11 mouse cellular contexts compared by ENCODE assay signal in the genomic region with DNA sequence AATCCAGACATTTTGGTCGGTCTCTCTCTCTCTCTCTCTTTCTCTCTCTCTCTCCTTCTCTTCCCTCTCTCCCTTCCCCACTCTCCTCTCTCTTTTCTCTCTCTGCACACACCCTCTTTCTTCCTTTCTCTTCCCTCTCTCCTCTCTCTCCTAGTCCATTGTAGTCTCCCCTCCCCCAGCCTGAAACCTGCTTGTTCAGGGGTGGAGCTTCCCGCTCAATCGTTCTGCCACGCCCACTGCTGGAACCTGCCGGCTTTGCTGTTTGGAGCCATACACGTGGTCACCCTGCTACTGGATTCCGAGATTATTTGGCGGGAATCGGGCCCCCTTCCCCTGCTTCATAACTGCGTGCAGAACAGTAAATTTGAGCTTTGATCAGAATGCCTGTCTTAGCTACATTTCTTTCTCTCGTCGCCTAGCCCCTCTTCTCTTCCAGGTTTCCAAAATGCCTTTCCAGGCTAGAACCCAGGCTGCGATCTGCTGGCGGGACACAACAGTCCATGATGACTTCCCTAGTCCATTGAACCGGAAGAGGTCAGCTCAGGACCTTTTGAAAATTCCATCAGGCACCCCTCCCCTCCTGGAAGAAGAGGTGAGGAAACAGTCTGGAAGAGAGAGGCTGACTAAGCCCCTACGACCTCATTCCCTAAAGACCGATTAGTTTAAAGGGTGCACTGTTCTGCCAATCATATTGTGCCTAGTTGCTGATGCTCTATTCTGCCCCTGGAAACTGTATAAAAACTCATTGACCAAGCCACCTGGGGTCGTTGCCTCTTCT. TPM values are rescaled to one million over a fixed set of nuclear protein-coding genes. Genes with fewer than 3 reads are reported as not detected.
DNase-seq lines count a peak whose midpoint lies in the region; ATAC-seq and TF ChIP-seq lines count a peak whose summit lies in the region.
"Not testable (repeated sequence)": the region's sequence is repeated elsewhere in the genome, so short reads cannot be mapped to it uniquely, and the experiment has no call there.
"Had no signal": no experiment of that assay in that cellular context is flagged by ENCODE, and none has a peak within 500 bp of the region (broad histone marks: within the 10 kb centered on the region; RNA-seq: fewer than 3 reads in every experiment).

No protein-coding gene starts in this region.

- not testable (repeated sequence) for H3K4me1 ChIP-seq in forebrain, embryonic 13.5 days; hindbrain, embryonic 11.5 days (replicated peaks; ENCODE audit: control insufficient read depth, insufficient read depth, low read length); intestine, postnatal 0 days (replicated peaks; ENCODE audit: control insufficient read depth, insufficient read depth, low read length); midbrain, embryonic 11.5 days (ENCODE audit: control insufficient read depth, insufficient read depth, low read length); stomach, embryonic 15.5 days
- peaks cover 40 to 52% of the 10 kb centered on the region in 2 experiments for H3K4me1 ChIP-seq in liver, embryonic 14.5 days (replicated peaks; ENCODE audit: control insufficient read depth in 2 of 2, insufficient read depth in 2 of 2, low read length in 1 of 2)

- H3K36me3 ChIP-seq in forebrain, embryonic 13.5 days (ENCODE audit: poor library complexity, severe bottlenecking); hindbrain, embryonic 11.5 days (ENCODE audit: control insufficient read depth, insufficient read depth, low read length); intestine, postnatal 0 days (ENCODE audit: control insufficient read depth, insufficient read depth); liver, embryonic 14.5 days (replicated peaks; ENCODE audit: control insufficient read depth, insufficient read depth, low read depth); midbrain, embryonic 11.5 days (ENCODE audit: control insufficient read depth, insufficient read depth, low read length); stomach, embryonic 15.5 days: not testable (repeated sequence)

- 0 out of 2 replicates have a peak overlapping the region, but pooled peaks have one; percentile 10 for H3K4me2 ChIP-seq in forebrain, embryonic 13.5 days
- not testable (repeated sequence) for H3K4me2 ChIP-seq in hindbrain, embryonic 11.5 days (replicated peaks; ENCODE audit: low read depth, low read length); midbrain, embryonic 11.5 days
- H3K4me2 ChIP-seq in intestine, postnatal 0 days (replicated peaks; ENCODE audit: low read depth) = 0 out of 2 replicates have a peak overlapping the region, but pooled peaks have one; percentile 30
- peak overlapping the region; percentile 50 for H3K4me2 ChIP-seq in liver, embryonic 14.5 days (ENCODE audit: low read depth)
- peak overlapping the region; percentile 8; the same call in 1 of the 2 replicates for H3K4me2 ChIP-seq in stomach, embryonic 15.5 days

- peaks cover 23% of the 10 kb centered on the region for H3K27me3 ChIP-seq in forebrain, embryonic 13.5 days
- not testable (repeated sequence) for H3K27me3 ChIP-seq in hindbrain, embryonic 11.5 days (ENCODE audit: control insufficient read depth, insufficient read depth, low read length); intestine, postnatal 0 days (replicated peaks; ENCODE audit: control insufficient read depth, insufficient read depth, low read length); liver, embryonic 14.5 days (ENCODE audit: control insufficient read depth, insufficient read depth, low read length); midbrain, embryonic 11.5 days (ENCODE audit: control insufficient read depth, insufficient read depth, low read length); stomach, embryonic 15.5 days (replicated peaks)

- TF ChIP-seq CTCF in intestine, postnatal 0 days (IDR thresholded peaks at IDR 0.05; ENCODE audit: low read depth); liver, embryonic 14.5 days (IDR thresholded peaks at IDR 0.05; ENCODE audit: low read depth): not testable (repeated sequence)

- H3K9me3 ChIP-seq in forebrain, embryonic 13.5 days (replicated peaks); hindbrain, embryonic 11.5 days (ENCODE audit: control insufficient read depth, low read length); intestine, postnatal 0 days (ENCODE audit: control insufficient read depth); liver, embryonic 14.5 days (ENCODE audit: control insufficient read depth, low read length); midbrain, embryonic 11.5 days (ENCODE audit: control insufficient read depth, low read length); stomach, embryonic 15.5 days: not testable (repeated sequence)

- WGBS in forebrain, embryonic 13.5 days = 40% methylated on average over 18 of the region's 18 CpGs
- WGBS in hindbrain, embryonic 11.5 days = 43% methylated on average over 18 of the region's 18 CpGs
- WGBS in intestine, postnatal 0 days = 44% methylated on average over 18 of the region's 18 CpGs
- 32% methylated on average over 18 of the region's 18 CpGs for WGBS in liver, embryonic 14.5 days (ENCODE audit: insufficient replicate concordance)
- WGBS in midbrain, embryonic 11.5 days = 44% methylated on average over 18 of the region's 18 CpGs
- 40% methylated on average over 18 of the region's 18 CpGs for WGBS in stomach, embryonic 15.5 days

- H3K27ac ChIP-seq in forebrain, embryonic 13.5 days; hindbrain, embryonic 11.5 days (ENCODE audit: low read depth, low read length); intestine, postnatal 0 days (ENCODE audit: low read depth, low read length); midbrain, embryonic 11.5 days (ENCODE audit: low read depth, low read length); stomach, embryonic 15.5 days: not testable (repeated sequence)
- H3K27ac ChIP-seq in liver, embryonic 14.5 days = peak overlapping the region; percentile 61

- H3K9ac ChIP-seq in forebrain, embryonic 13.5 days; hindbrain, embryonic 11.5 days (ENCODE audit: low read depth, low read length); intestine, postnatal 0 days (ENCODE audit: low read depth, low read length); midbrain, embryonic 11.5 days (ENCODE audit: low read length); stomach, embryonic 15.5 days: not testable (repeated sequence)
- H3K9ac ChIP-seq in liver, embryonic 14.5 days (replicated peaks) = peak overlapping the region; percentile 51

- not testable (repeated sequence) for H3K4me3 ChIP-seq in forebrain, embryonic 13.5 days; hindbrain, embryonic 11.5 days (ENCODE audit: low read depth, low read length); intestine, postnatal 0 days (ENCODE audit: low read depth, low read length); midbrain, embryonic 11.5 days (ENCODE audit: low read depth, low read length); stomach, embryonic 15.5 days (replicated peaks)
- peak overlapping the region in 1 of 2 experiments; percentile 26; a peak in 2 of 4 replicates for H3K4me3 ChIP-seq in liver, embryonic 14.5 days (ENCODE audit: insufficient read depth in 1 of 2, low read depth in 2 of 2, low read length in 2 of 2)

- not testable (repeated sequence) for TF ChIP-seq EP300 in liver, embryonic 14.5 days (IDR thresholded peaks at IDR 0.05; ENCODE audit: low read depth)

- not testable (repeated sequence) for ATAC-seq in forebrain, embryonic 13.5 days; intestine, postnatal 0 days; midbrain, embryonic 11.5 days (ENCODE audit: low FRiP score)
- ATAC-seq in hindbrain, embryonic 11.5 days (ENCODE audit: low FRiP score) = 0 out of 2 replicates have a peak, but pooled peaks have one; percentile 7
- ATAC-seq in liver, embryonic 14.5 days (ENCODE audit: insufficient read depth) = peak; percentile 45
- peak; percentile 47 for ATAC-seq in stomach, embryonic 15.5 days (ENCODE audit: insufficient read depth, low FRiP score, low read depth)

- peak; percentile 85 for DNase-seq in ZHBTc4 (ENCODE audit: low read depth, low spot score)
- not testable (repeated sequence) for DNase-seq in hindbrain, embryonic 11.5 days (ENCODE audit: low spot score); liver, embryonic 14.5 days (ENCODE audit: low read depth in 3 of 3, low spot score in 3 of 3)
- DNase-seq in midbrain, embryonic 11.5 days (ENCODE audit: low spot score, missing footprints) = peak; percentile 83

RNA-seq across cellular contexts. Expression of gene Fam169a, which starts 2.1 kb away (rescaled TPM):
- 9.5 and 10.8 TPM in 2 replicates for polyA plus RNA-seq in forebrain, embryonic 13.5 days (2015; fragmentation: Nextera tagmentation; extraction: Ambion mirVana)
- 10.9 and 12.2 TPM in 2 replicates for polyA plus RNA-seq in hindbrain, embryonic 11.5 days (2014; fragmentation: Nextera tagmentation; extraction: Ambion mirVana)
- 0.78 and 0.90 TPM in 2 replicates for polyA plus RNA-seq in intestine, postnatal 0 days (2015; fragmentation: Nextera tagmentation; extraction: Ambion mirVana)
- polyA plus RNA-seq in liver, embryonic 14.5 days (2012; rRNA removed) = 0.65 and 1.0 TPM in 2 replicates
- 1.2 and 2.4 TPM in 2 replicates for polyA plus RNA-seq in liver, embryonic 14.5 days (2014; fragmentation: Nextera tagmentation; extraction: Ambion mirVana)
- polyA plus RNA-seq in midbrain, embryonic 11.5 days (2014; fragmentation: Nextera tagmentation; extraction: Ambion mirVana) = 13.9 and 14.0 TPM in 2 replicates
- 1.9 and 2.5 TPM in 2 replicates for polyA plus RNA-seq in stomach, embryonic 15.5 days (2015; fragmentation: Nextera tagmentation; extraction: Ambion mirVana)
- polyA plus RNA-seq: small intestine, adult 2 months had no signal

RNA-seq across cellular contexts. Expression of gene 1700029F12Rik, which starts 30.9 kb away (rescaled TPM):
- not detected in 2 replicates for polyA plus RNA-seq in forebrain, embryonic 13.5 days (2015; fragmentation: Nextera tagmentation; extraction: Ambion mirVana)
- not detected in 2 replicates for polyA plus RNA-seq in hindbrain, embryonic 11.5 days (2014; fragmentation: Nextera tagmentation; extraction: Ambion mirVana)
- not detected in 2 replicates for polyA plus RNA-seq in intestine, postnatal 0 days (2015; fragmentation: Nextera tagmentation; extraction: Ambion mirVana)
- polyA plus RNA-seq in liver, embryonic 14.5 days (2012; rRNA removed) = not detected in 2 replicates
- polyA plus RNA-seq in liver, embryonic 14.5 days (2014; fragmentation: Nextera tagmentation; extraction: Ambion mirVana) = not detected in 2 replicates
- not detected in 2 replicates for polyA plus RNA-seq in midbrain, embryonic 11.5 days (2014; fragmentation: Nextera tagmentation; extraction: Ambion mirVana)
- not detected in 2 replicates for polyA plus RNA-seq in stomach, embryonic 15.5 days (2015; fragmentation: Nextera tagmentation; extraction: Ambion mirVana)
- polyA plus RNA-seq: brain, embryonic 14.5 days; kidney, embryonic 14.5 days; limb, embryonic 15.5 days had no signal

RNA-seq across cellular contexts. Expression of gene Gm6169, which starts 34.0 kb away (rescaled TPM):
- 0.94 and 2.3 TPM in 2 replicates for polyA plus RNA-seq in forebrain, embryonic 13.5 days (2015; fragmentation: Nextera tagmentation; extraction: Ambion mirVana)
- 0.64 and 1.6 TPM in 2 replicates for polyA plus RNA-seq in hindbrain, embryonic 11.5 days (2014; fragmentation: Nextera tagmentation; extraction: Ambion mirVana)
- polyA plus RNA-seq in intestine, postnatal 0 days (2015; fragmentation: Nextera tagmentation; extraction: Ambion mirVana) = 3.5 and 4.2 TPM in 2 replicates
- 0.33 and 0.52 TPM in 2 replicates for polyA plus RNA-seq in liver, embryonic 14.5 days (2012; rRNA removed)
- 0.81 and 1.1 TPM in 2 replicates for polyA plus RNA-seq in liver, embryonic 14.5 days (2014; fragmentation: Nextera tagmentation; extraction: Ambion mirVana)
- polyA plus RNA-seq in midbrain, embryonic 11.5 days (2014; fragmentation: Nextera tagmentation; extraction: Ambion mirVana) = 0.48 and 0.53 TPM in 2 replicates
- polyA plus RNA-seq in stomach, embryonic 15.5 days (2015; fragmentation: Nextera tagmentation; extraction: Ambion mirVana) = 4.3 and 18.6 TPM in 2 replicates
